Mouse (Mus musculus) heart, adult 2 months (tissue): ENCODE measurements around the gene Fasl. TPM values are rescaled to one million over a fixed set of nuclear protein-coding genes. Genes with fewer than 3 reads are reported as not detected.
A peak's percentile ranks its signal among the peaks of the same experiment; 100 is the strongest.

ENCODE experiments used
- DNase-seq, 2 experiments: peaks; one replicate each; pipeline ENCODE4 v3.0.0; 2021
- H3K27ac ChIP-seq: fragments of 200-600 bp; 2 replicates; pipeline ENCODE4 v1.8.1; 2022
- H3K27me3 ChIP-seq: fragments of 200-500 bp; 2 replicates; pipeline ENCODE4 v1.6.1; 2012; ENCODE audit warnings: mild to moderate bottlenecking, low read length, inconsistent platforms, mixed read lengths; ENCODE audit not compliant: control insufficient read depth, insufficient read depth
- H3K36me3 ChIP-seq: fragments of 200-500 bp; 2 replicates; pipeline ENCODE4 v1.6.1; 2012; ENCODE audit warnings: low read length, inconsistent platforms; ENCODE audit not compliant: control insufficient read depth, insufficient read depth
- H3K4me1 ChIP-seq: fragments of 200-500 bp; 2 replicates; pipeline ENCODE4 v1.6.1; 2011; ENCODE audit warnings: low read length; ENCODE audit not compliant: control insufficient read depth, insufficient read depth
- H3K4me3 ChIP-seq: fragments of 200-600 bp; 2 replicates; pipeline ENCODE4 v1.8.1; 2022
- H3K79me2 ChIP-seq: fragments of 200-500 bp; replicated peaks from 2 replicates; pipeline ENCODE4 v1.6.1; 2012; ENCODE audit warnings: mild to moderate bottlenecking, inconsistent platforms, low read length, moderate library complexity, mixed read lengths; ENCODE audit not compliant: control insufficient read depth, insufficient read depth
- H3K9ac ChIP-seq: fragments of 200-500 bp; 2 replicates; pipeline ENCODE4 v1.6.1; 2012; ENCODE audit warnings: low read depth, mild to moderate bottlenecking, control low read depth, inconsistent platforms, low read length, mixed read lengths
- CTCF ChIP-seq: fragments of 200-600 bp; IDR thresholded peaks from 2 replicates; pipeline ENCODE4 v1.8.1; 2022; ENCODE audit warnings: antibody characterized with exemption, mild to moderate bottlenecking, moderate library complexity
- EP300 ChIP-seq: fragments of 200-500 bp; IDR thresholded peaks from 2 replicates; pipeline ENCODE4 v1.6.1; 2011; ENCODE audit warnings: low read depth, low read length, control low read depth; ENCODE audit not compliant: insufficient read depth
- POLR2A ChIP-seq: fragments of 200-500 bp; IDR thresholded peaks from 2 replicates; pipeline ENCODE4 v1.6.1; 2011; ENCODE audit warnings: mild to moderate bottlenecking, low read depth, low read length, control low read depth; ENCODE audit not compliant: insufficient read depth
- WGBS: fragments of 180-500 bp; shearing (Covaris S2); methylation state at CpG from one replicate; pipeline ENCODE4 v1.1.7; 2018; 5-methylcytosine and 5-hydroxymethylcytosine counted together
- intact Hi-C: fragments of 180-260 bp; cut with DNase I; formaldehyde crosslinking; loops from one replicate; pipeline ENCODE4 v1.15.1; 2025
- polyA plus RNA-seq: library from polyadenylated mRNA; depleted of rRNA; stranded (reverse); fragments of >200 nt; gene quantifications from 2 replicates; pipeline ENCODE4 v1.2.3, GENCODE M21; 2012
- total RNA-seq, 2 experiments: library from RNA; stranded (reverse); gene quantifications; 2 replicates each; pipeline ENCODE4 v1.2.3; 2021

Gene Fasl
- total and polyA plus RNA-seq, 3 experiments = 0.10 TPM; not detected in 2

- Histone ChIP-seq H3K27me3 (no peaks in the 10 kb centered on the region), H3K27ac (no peak overlapping the region), H3K9ac (no peak overlapping the region), H3K4me3 (no peak overlapping the region), H3K79me2 (no peaks in the 10 kb centered on the region), H3K36me3 (no peaks in the 10 kb centered on the region), H3K4me1 (no peaks in the 10 kb centered on the region)
- TF ChIP-seq CTCF (no peak), EP300 (no peak), POLR2A (no peak)
- no peak for DNase-seq
- intact Hi-C loops = no loop called here
- 87% methylated on average over 1 of the region's 1 CpGs for WGBS
Observed at GRCm38 (mm10) chr1:161769329-161769728, 19.0 kb downstream of the Fasl start.

GRCm38 (mm10) chr1:161767101-161767524, 21.2 kb downstream of the Fasl start:
- no peaks in the 10 kb centered on the region for H3K27me3 ChIP-seq
- 22% methylated on average over 12 of the region's 12 CpGs for WGBS
- peak in 1 of 2 experiments; percentile 13 for DNase-seq
- TF ChIP-seq CTCF (no peak), POLR2A (no peak), EP300 (no peak)
- intact Hi-C loops = no loop called here
- no peaks in the 10 kb centered on the region for H3K79me2 ChIP-seq
- no peaks in the 10 kb centered on the region for H3K4me1 ChIP-seq
- no peak overlapping the region for H3K9ac ChIP-seq
- no peak overlapping the region for H3K27ac ChIP-seq
- no peaks in the 10 kb centered on the region for H3K36me3 ChIP-seq
- H3K4me3 ChIP-seq = peak overlapping the region; percentile 34

- Histone ChIP-seq H3K79me2 (no peaks in the 10 kb centered on the region), H3K9ac (no peak overlapping the region), H3K36me3 (no peaks in the 10 kb centered on the region), H3K4me3 (peak overlapping the region; percentile 34), H3K4me1 (no peaks in the 10 kb centered on the region), H3K27ac (no peak overlapping the region), H3K27me3 (no peaks in the 10 kb centered on the region)
- WGBS = 26% methylated on average over 5 of the region's 5 CpGs
- DNase-seq = peak; percentile 23 to 74
- TF ChIP-seq CTCF (no peak), POLR2A (no peak), EP300 (no peak)
- intact Hi-C loops = no loop called here
Observed at GRCm38 (mm10) chr1:161766656-161767055, 21.6 kb downstream of the Fasl start.

GRCm38 (mm10) chr1:161765932-161766331, 22.4 kb downstream of the Fasl start:
- Histone ChIP-seq H3K9ac (no peak overlapping the region), H3K4me3 (no peak overlapping the region), H3K27me3 (no peaks in the 10 kb centered on the region), H3K4me1 (no peaks in the 10 kb centered on the region), H3K36me3 (no peaks in the 10 kb centered on the region), H3K27ac (no peak overlapping the region), H3K79me2 (no peaks in the 10 kb centered on the region)
- peak in 1 of 2 experiments; percentile 18 for DNase-seq
- 43% methylated on average over 5 of the region's 5 CpGs for WGBS
- TF ChIP-seq CTCF (no peak), POLR2A (no peak)
- intact Hi-C loops = no loop called here

GRCm38 (mm10) chr1:161764964-161765363, 23.3 kb downstream of the Fasl start:
- no peak overlapping the region for H3K4me3 ChIP-seq
- H3K27ac ChIP-seq = no peak overlapping the region
- no peaks in the 10 kb centered on the region for H3K36me3 ChIP-seq
- TF ChIP-seq EP300 (no peak), POLR2A (no peak), CTCF (no peak)
- intact Hi-C loops = no loop called here
- H3K27me3 ChIP-seq = no peaks in the 10 kb centered on the region
- H3K9ac ChIP-seq = no peak overlapping the region
- no peaks in the 10 kb centered on the region for H3K79me2 ChIP-seq
- DNase-seq = no peak
- H3K4me1 ChIP-seq = no peaks in the 10 kb centered on the region
- WGBS = 89% methylated on average over 1 of the region's 1 CpGs

GRCm38 (mm10) chr1:161761556-161761955, 26.7 kb downstream of the Fasl start:
- WGBS = 43% methylated on average over 4 of the region's 4 CpGs
- H3K27ac ChIP-seq = no peak overlapping the region
- H3K4me1 ChIP-seq = no peaks in the 10 kb centered on the region
- no peak for TF ChIP-seq CTCF
- TF ChIP-seq EP300 = no peak
- TF ChIP-seq POLR2A = no peak
- no peaks in the 10 kb centered on the region for H3K79me2 ChIP-seq
- DNase-seq = no peak
- no peaks in the 10 kb centered on the region for H3K36me3 ChIP-seq
- H3K9ac ChIP-seq = no peak overlapping the region
- intact Hi-C loops = no loop called here
- H3K4me3 ChIP-seq = no peak overlapping the region
- peaks cover 2% of the 10 kb centered on the region; the same call in 1 of the 2 replicates for H3K27me3 ChIP-seq
